ENCODE assay signal across 8 mouse cellular contexts in the genomic region with DNA sequence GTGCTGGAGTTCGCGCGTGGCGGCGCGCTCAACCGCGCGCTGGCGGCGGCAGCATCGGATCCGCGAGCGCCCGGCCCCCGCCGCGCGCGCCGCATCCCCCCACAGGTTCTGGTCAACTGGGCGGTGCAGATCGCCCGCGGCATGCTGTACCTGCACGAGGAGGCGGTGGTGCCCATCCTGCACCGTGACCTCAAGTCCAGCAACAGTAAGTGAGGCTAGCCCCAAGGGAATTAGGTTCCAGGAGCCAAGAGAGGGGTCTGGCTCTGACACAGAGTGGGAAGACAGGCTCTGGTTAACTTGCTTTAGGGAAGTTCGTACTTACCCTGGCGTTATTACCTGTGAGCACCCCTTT. TPM values are rescaled to one million over a fixed set of nuclear protein-coding genes. Genes with fewer than 3 reads are reported as not detected.
DNase-seq lines count a peak whose midpoint lies in the region; ATAC-seq and TF ChIP-seq lines count a peak whose summit lies in the region.

No protein-coding gene starts in this region.

- no peak overlapping the region for H3K27ac ChIP-seq in cerebellum, adult 2 months (ENCODE audit: insufficient read depth, low read length)
- no peak overlapping the region for H3K27ac ChIP-seq in neural tube, embryonic 11.5 days (ENCODE audit: low read depth, low read length)
- no peak overlapping the region for H3K27ac ChIP-seq in liver, embryonic 11.5 days (ENCODE audit: low read depth, low read length)

- peak overlapping the region; percentile 43 for H3K4me3 ChIP-seq in cerebellum, adult 2 months (replicated peaks; ENCODE audit: insufficient read depth, low read depth, low read length)
- H3K4me3 ChIP-seq in neural tube, embryonic 11.5 days (ENCODE audit: low read depth, low read length) = peak overlapping the region; percentile 48
- H3K4me3 ChIP-seq in liver, embryonic 11.5 days (ENCODE audit: low read depth, low read length) = peak overlapping the region; percentile 42

- no peaks in the 10 kb centered on the region for H3K36me3 ChIP-seq in neural tube, embryonic 11.5 days (ENCODE audit: control insufficient read depth, insufficient read depth, low read length)
- H3K36me3 ChIP-seq in liver, embryonic 11.5 days (ENCODE audit: control insufficient read depth, insufficient read depth, low read length) = no peaks in the 10 kb centered on the region

- WGBS in cerebellum, adult 2 months = 3% methylated on average over 31 of the region's 31 CpGs
- 5% methylated on average over 24 of the region's 31 CpGs for WGBS in neural tube, embryonic 11.5 days
- WGBS in liver, embryonic 11.5 days = 5% methylated on average over 31 of the region's 31 CpGs

- peak overlapping the region; percentile 1; the same call in 1 of the 2 replicates for H3K9ac ChIP-seq in neural tube, embryonic 11.5 days (ENCODE audit: low read length)
- no peak overlapping the region for H3K9ac ChIP-seq in liver, embryonic 11.5 days (ENCODE audit: low read depth, low read length)

- TF ChIP-seq CTCF in cerebellum, adult 2 months (IDR thresholded peaks at IDR 0.05; ENCODE audit: borderline replicate concordance, insufficient read depth, low read depth, low read length) = no peak

- peak overlapping the region; percentile 93 for H3K4me2 ChIP-seq in neural tube, embryonic 11.5 days (ENCODE audit: low read depth)
- H3K4me2 ChIP-seq in liver, embryonic 11.5 days = peak overlapping the region; percentile 82

- DNase-seq in cerebellum, adult 2 months = no peak
- DNase-seq in neural tube, embryonic 11.5 days (ENCODE audit: low spot score) = peak; percentile 17
- no peak for DNase-seq in neural tube, embryonic 10.5 days (ENCODE audit: extremely low spot score, low spot score)
- DNase-seq in liver, embryonic 11.5 days (ENCODE audit: low spot score) = no peak
- DNase-seq in layer of hippocampus, adult 18-20 months (ENCODE audit: low spot score in 2 of 2) = no peak
- no peak for DNase-seq in thymus, adult 18-20 months
- DNase-seq in c-Kit-positive CD71-positive TER-119-positive erythroid progenitor cells, embryonic 14.5 days (ENCODE audit: low spot score) = no peak

- H3K9me3 ChIP-seq in neural tube, embryonic 11.5 days (ENCODE audit: control insufficient read depth, low read length) = peaks cover 3% of the 10 kb centered on the region; the same call in 1 of the 2 replicates
- no peaks in the 10 kb centered on the region for H3K9me3 ChIP-seq in liver, embryonic 11.5 days (ENCODE audit: control insufficient read depth, low read length)

- ATAC-seq in cerebellum, adult (ENCODE audit: insufficient number of reproducible peaks, low FRiP score, low TSS enrichment) = no peak
- no peak for ATAC-seq in neural tube, embryonic 11.5 days (ENCODE audit: insufficient read depth, low FRiP score, low TSS enrichment)
- ATAC-seq in liver, embryonic 11.5 days (replicated peaks; ENCODE audit: low FRiP score) = no peak

- TF ChIP-seq POLR2A in cerebellum, adult 2 months (IDR thresholded peaks at IDR 0.05; ENCODE audit: borderline replicate concordance, insufficient read depth, low read length) = no peak

- no peaks in the 10 kb centered on the region; the same call in 1 of the 2 replicates for H3K4me1 ChIP-seq in cerebellum, adult 2 months (ENCODE audit: control insufficient read depth, insufficient read depth, low read length)
- peaks cover 11% of the 10 kb centered on the region for H3K4me1 ChIP-seq in neural tube, embryonic 11.5 days (ENCODE audit: control insufficient read depth, insufficient read depth, low read length)
- H3K4me1 ChIP-seq in liver, embryonic 11.5 days (replicated peaks; ENCODE audit: control insufficient read depth, insufficient read depth, low read length) = no peaks in the 10 kb centered on the region; the same call in 1 of the 2 replicates

- no peaks in the 10 kb centered on the region for H3K27me3 ChIP-seq in cerebellum, adult 2 months (ENCODE audit: control insufficient read depth, insufficient read depth, low read length)
- peaks cover 47% of the 10 kb centered on the region for H3K27me3 ChIP-seq in neural tube, embryonic 11.5 days (ENCODE audit: control insufficient read depth, insufficient read depth, low read length)
- H3K27me3 ChIP-seq in liver, embryonic 11.5 days (replicated peaks; ENCODE audit: control insufficient read depth, insufficient read depth, low read length) = peaks cover 57% of the 10 kb centered on the region

RNA-seq across cellular contexts. Expression of gene Map3k21, which starts 1.0 kb away (rescaled TPM):
- 1.1 TPM in 2 replicates for polyA plus RNA-seq in cerebellum, adult 2 months (2012; rRNA removed)
- polyA plus RNA-seq in neural tube, embryonic 11.5 days (2014; fragmentation: Nextera tagmentation; extraction: Ambion mirVana) = 0.05 TPM in 1 of 2 replicates, not detected in the other
- 0.07 and 0.14 TPM in 2 replicates for polyA plus RNA-seq in liver, embryonic 11.5 days (2014; fragmentation: Nextera tagmentation; extraction: Ambion mirVana)
- 1 to 10 TPM; 1.3 to 1.5 TPM for total RNA-seq in layer of hippocampus, adult 18-20 months (2021)

RNA-seq across cellular contexts. Expression of gene Pcnx2, which starts 13.1 kb away (rescaled TPM):
- 40.4 and 41.4 TPM in 2 replicates for polyA plus RNA-seq in cerebellum, adult 2 months (2012; rRNA removed)
- polyA plus RNA-seq in neural tube, embryonic 11.5 days (2014; fragmentation: Nextera tagmentation; extraction: Ambion mirVana) = 0.37 and 0.65 TPM in 2 replicates
- polyA plus RNA-seq in liver, embryonic 11.5 days (2014; fragmentation: Nextera tagmentation; extraction: Ambion mirVana) = 0.47 and 0.67 TPM in 2 replicates
- total RNA-seq in layer of hippocampus, adult 18-20 months (2021) = 10 to 100 TPM; 66.1 to 67.7 TPM

Comparison
In these comparisons a context has a peak if more than half of its experiments do, and no peak if none do; other contexts are left out.
1. RNA of gene Pcnx2, which starts 13.1 kb away (polyA plus RNA-seq): 40.4 to 41.4 TPM in cerebellum, adult 2 months; 0.47 to 0.67 TPM in liver, embryonic 11.5 days and 0.37 to 0.65 TPM in neural tube, embryonic 11.5 days; every median in the first group is over 10 times any median in the second.
2. Peak in every context shown above with its lines, with median percentiles within 50 percentile points of each other: H3K4me3 ChIP-seq.